Mouse (Mus musculus) midbrain, embryonic 14.5 days (tissue): ENCODE measurements at regions not wholly inside any gene's neighbourhood (a gene's known extent, or its start where the extent isn't known, plus 50 kb on each side); places are given as distances from the start of the nearest gene placed in this dataset.
A peak's percentile ranks its signal among the peaks of the same experiment; 100 is the strongest.

Experiments used
- ATAC-seq: fragments of 200-750 bp; cut with Nextera tagmentation; 2 replicates; pipeline ENCODE4 v1.8.0; 2017; ENCODE audit warnings: moderate number of reproducible peaks, moderate library complexity; ENCODE audit not compliant: low FRiP score, low TSS enrichment
- DNase-seq: peaks from one replicate; pipeline ENCODE4 v3.0.0-alpha.2; 2015
- H3K27ac ChIP-seq: fragments of 300-500 bp; sonication (generic); replicated peaks from 2 replicates; pipeline ENCODE4 v1.5.1; 2014; ENCODE audit warnings: mild to moderate bottlenecking, low read depth, low read length, moderate library complexity
- H3K27me3 ChIP-seq: fragments of 300-500 bp; sonication (generic); 2 replicates; pipeline ENCODE4 v1.6.1; 2014; ENCODE audit warnings: low read length, control low read depth, mixed read lengths; ENCODE audit not compliant: control insufficient read depth, insufficient read depth
- H3K36me3 ChIP-seq: fragments of 300-500 bp; sonication (generic); 2 replicates; pipeline ENCODE4 v1.6.1; 2014; ENCODE audit warnings: low read length, control low read depth; ENCODE audit not compliant: control insufficient read depth, insufficient read depth
- H3K4me1 ChIP-seq: fragments of 300-500 bp; sonication (generic); 2 replicates; pipeline ENCODE4 v1.6.1; 2014; ENCODE audit warnings: mild to moderate bottlenecking, antibody characterized with exemption, low read length, control low read depth; ENCODE audit not compliant: control insufficient read depth, insufficient read depth
- H3K4me2 ChIP-seq: fragments of 300-500 bp; sonication (generic); 2 replicates; pipeline ENCODE4 v1.6.1; 2014; ENCODE audit warnings: mild to moderate bottlenecking, low read length, moderate library complexity
- H3K4me3 ChIP-seq: fragments of 300-500 bp; sonication (generic); replicated peaks from 2 replicates; pipeline ENCODE4 v1.5.1; 2014; ENCODE audit warnings: low read depth, low read length
- H3K9ac ChIP-seq: fragments of 300-500 bp; sonication (generic); replicated peaks from 2 replicates; pipeline ENCODE4 v1.6.1; 2014; ENCODE audit warnings: mild to moderate bottlenecking, low read length, moderate library complexity
- H3K9me3 ChIP-seq: fragments of 300-500 bp; sonication (generic); 2 replicates; pipeline ENCODE4 v1.6.1; 2016; ENCODE audit warnings: low read length, control low read depth, mixed read lengths; ENCODE audit not compliant: control insufficient read depth
- WGBS: fragments of 180-500 bp; shearing (Covaris S2); extraction: QIAGEN DNeasy Blood & Tissue Kit; methylation state at CpG from one replicate; pipeline ENCODE4 v1.1.7; 2014; 5-methylcytosine and 5-hydroxymethylcytosine counted together

DNA sequence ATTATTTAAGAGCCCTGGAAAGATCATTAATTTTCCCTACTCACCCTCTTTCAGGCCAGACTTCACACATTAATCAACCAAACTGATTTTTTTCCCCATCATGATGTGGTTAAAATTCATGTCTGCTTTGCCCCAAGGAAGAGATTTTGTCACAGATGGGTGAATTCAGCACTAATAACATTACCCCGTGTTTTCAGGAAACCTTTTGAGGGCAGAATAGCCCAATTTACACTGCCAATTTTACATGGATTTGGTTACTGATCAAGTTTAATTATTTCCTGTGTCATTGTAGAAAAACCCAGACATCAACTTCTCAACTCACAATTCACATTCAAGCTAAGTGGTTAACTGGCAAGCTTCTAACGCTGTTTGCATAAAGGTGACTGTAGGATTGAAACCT, 233.4 kb downstream of the Hdgfl1 start:
- H3K27me3 ChIP-seq: no peaks in the 10 kb centered on the region
- H3K9ac ChIP-seq: no peak overlapping the region
- H3K27ac ChIP-seq: no peak overlapping the region
- H3K4me2 ChIP-seq: no peak overlapping the region
- no peak overlapping the region for H3K4me3 ChIP-seq
- no peaks in the 10 kb centered on the region for H3K4me1 ChIP-seq
- H3K36me3 ChIP-seq: no peaks in the 10 kb centered on the region
- ATAC-seq (no peak), DNase-seq (no peak)
- 47% methylated on average over 2 of the region's 2 CpGs for WGBS
- H3K9me3 ChIP-seq: no peaks in the 10 kb centered on the region

DNA sequence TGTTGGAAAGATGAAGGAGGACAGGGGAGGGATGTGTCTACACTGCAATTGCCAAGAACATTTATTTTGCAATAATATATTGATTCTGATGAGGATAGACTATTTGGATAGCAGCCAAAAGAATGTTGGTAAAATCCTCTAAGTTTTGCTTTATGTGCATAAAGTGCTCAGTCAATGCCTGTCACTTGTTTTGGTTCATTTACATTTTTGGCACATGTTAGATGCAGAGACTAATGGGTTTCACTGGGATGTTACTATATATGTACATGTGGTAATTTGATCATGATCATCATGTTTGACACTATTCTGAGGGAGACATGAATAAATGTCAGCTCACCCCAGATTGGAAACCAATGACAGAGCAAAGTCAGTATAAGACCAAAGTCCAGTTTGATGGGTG, 237.2 kb downstream of the Hdgfl1 start:
- H3K4me1 ChIP-seq: no peaks in the 10 kb centered on the region

DNA sequence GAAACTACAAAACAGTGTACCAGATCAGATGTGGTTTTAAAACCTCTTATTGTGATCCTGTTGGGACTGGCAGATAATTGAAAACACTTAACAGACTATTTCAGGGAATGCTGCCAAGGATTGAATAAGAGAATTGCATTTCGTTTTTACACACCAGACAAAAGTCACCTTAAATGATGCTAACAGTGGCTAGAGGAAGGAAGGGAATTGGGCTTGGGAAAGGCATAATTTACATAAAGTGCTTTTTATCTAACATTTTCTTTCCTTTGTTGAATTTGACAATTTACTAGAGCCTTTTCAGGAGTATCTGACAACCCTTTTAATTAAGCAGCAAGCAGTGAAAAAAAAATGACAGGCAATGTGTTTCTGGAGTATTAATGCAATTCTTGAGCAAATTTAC, 250.9 kb downstream of the Hdgfl1 start:
- DNase-seq (peak; percentile 47), ATAC-seq (no peak)
- 38% methylated on average over 1 of the region's 1 CpGs for WGBS

More for the DNA sequence above, 237.2 kb downstream of the Hdgfl1 start:
- Histone ChIP-seq H3K36me3 (no peaks in the 10 kb centered on the region), H3K9ac (no peak overlapping the region), H3K27ac (no peak overlapping the region), H3K4me2 (no peak overlapping the region), H3K9me3 (no peaks in the 10 kb centered on the region), H3K27me3 (no peaks in the 10 kb centered on the region), H3K4me3 (no peak overlapping the region)
- DNase-seq: no peak
- ATAC-seq: no peak

DNA sequence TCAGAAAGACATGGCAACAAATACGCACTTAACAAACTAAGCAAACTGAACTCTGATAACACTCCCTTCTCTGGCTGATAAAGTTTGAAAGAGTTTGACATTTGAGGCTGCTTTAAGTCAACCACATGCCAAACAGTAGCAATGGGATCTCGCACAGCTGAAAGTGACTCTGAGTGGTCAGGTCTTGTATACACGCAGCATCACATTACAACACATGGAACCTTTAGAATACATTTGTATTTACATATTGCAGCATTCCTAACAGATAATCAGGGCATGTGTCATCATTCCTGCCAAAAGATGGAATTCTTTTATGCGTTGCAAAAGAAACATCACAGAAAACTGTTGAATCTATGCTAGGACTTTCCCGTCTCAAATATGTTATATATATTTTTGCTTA, 251.5 kb downstream of the Hdgfl1 start:
- H3K4me3 ChIP-seq: no peak overlapping the region
- WGBS: 87% methylated on average over 5 of the region's 5 CpGs
- ATAC-seq (no peak), DNase-seq (no peak)
- H3K27ac ChIP-seq: no peak overlapping the region
- no peak overlapping the region for H3K4me2 ChIP-seq
- no peak overlapping the region for H3K9ac ChIP-seq
- no peaks in the 10 kb centered on the region for H3K27me3 ChIP-seq
- 0 out of 2 replicates have a peak, but pooled peaks cover 6% of the 10 kb centered on the region for H3K4me1 ChIP-seq
- H3K9me3 ChIP-seq: no peaks in the 10 kb centered on the region
- H3K36me3 ChIP-seq: no peaks in the 10 kb centered on the region

More for the DNA sequence above, 250.9 kb downstream of the Hdgfl1 start:
- Histone ChIP-seq H3K4me2 (no peak overlapping the region), H3K4me3 (no peak overlapping the region), H3K4me1 (0 out of 2 replicates have a peak, but pooled peaks cover 6% of the 10 kb centered on the region), H3K9me3 (no peaks in the 10 kb centered on the region), H3K9ac (no peak overlapping the region), H3K27me3 (no peaks in the 10 kb centered on the region), H3K27ac (no peak overlapping the region), H3K36me3 (no peaks in the 10 kb centered on the region)

DNA sequence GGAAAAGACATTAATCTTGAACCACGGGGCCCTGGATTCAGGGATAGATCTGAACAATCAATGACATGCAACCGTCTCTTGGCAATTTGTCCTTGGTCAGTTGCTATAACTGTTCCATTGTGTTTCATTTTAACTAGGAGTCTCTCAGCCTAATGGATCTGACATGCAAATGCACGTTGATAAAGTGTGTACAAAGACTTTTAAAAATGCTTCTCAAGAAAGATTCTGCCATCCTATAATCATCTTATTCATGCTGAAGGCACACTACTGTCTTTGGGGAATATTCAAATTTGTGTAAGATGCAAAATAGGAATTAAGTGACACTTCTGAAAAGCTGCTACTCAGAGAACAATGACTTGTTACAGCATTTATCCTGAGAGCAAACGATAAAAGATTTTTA, 252.3 kb downstream of the Hdgfl1 start:
- H3K27me3 ChIP-seq: no peaks in the 10 kb centered on the region
- DNase-seq (peak; percentile 10), ATAC-seq (no peak)
- H3K9ac ChIP-seq: no peak overlapping the region
- no peaks in the 10 kb centered on the region for H3K9me3 ChIP-seq
- H3K36me3 ChIP-seq: no peaks in the 10 kb centered on the region
- no peak overlapping the region for H3K4me2 ChIP-seq
- 37% methylated on average over 4 of the region's 4 CpGs for WGBS
- H3K4me3 ChIP-seq: no peak overlapping the region
- 0 out of 2 replicates have a peak, but pooled peaks cover 6% of the 10 kb centered on the region for H3K4me1 ChIP-seq
- no peak overlapping the region for H3K27ac ChIP-seq

DNA sequence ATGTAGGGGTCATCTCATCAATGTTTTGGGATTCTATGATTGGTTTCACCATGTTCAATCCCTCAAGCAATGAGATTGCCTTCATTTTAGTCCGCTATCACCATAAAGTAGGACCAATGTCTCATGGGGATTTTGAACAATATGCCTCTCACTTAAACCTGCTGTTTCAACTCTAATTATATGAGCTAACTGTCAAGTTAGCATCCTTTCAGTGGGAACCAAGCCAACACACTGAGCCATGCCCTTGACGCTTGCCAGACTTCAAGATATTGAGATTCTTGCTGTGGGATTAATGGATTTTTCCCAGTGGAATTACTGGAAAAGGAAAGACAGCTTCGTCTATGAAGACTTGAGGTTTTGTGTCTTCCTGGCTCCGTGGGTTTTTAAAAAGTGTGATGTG, 259.5 kb downstream of the Hdgfl1 start:
- no peaks in the 10 kb centered on the region for H3K4me1 ChIP-seq
- H3K27ac ChIP-seq: no peak overlapping the region
- peak; percentile 25 for DNase-seq
- H3K4me2 ChIP-seq: no peak overlapping the region
- H3K4me3 ChIP-seq: no peak overlapping the region
- no peak for ATAC-seq
- no peak overlapping the region for H3K9ac ChIP-seq
- H3K36me3 ChIP-seq: no peaks in the 10 kb centered on the region
- WGBS: 69% methylated on average over 4 of the region's 4 CpGs
- H3K9me3 ChIP-seq: no peaks in the 10 kb centered on the region
- no peaks in the 10 kb centered on the region for H3K27me3 ChIP-seq

DNA sequence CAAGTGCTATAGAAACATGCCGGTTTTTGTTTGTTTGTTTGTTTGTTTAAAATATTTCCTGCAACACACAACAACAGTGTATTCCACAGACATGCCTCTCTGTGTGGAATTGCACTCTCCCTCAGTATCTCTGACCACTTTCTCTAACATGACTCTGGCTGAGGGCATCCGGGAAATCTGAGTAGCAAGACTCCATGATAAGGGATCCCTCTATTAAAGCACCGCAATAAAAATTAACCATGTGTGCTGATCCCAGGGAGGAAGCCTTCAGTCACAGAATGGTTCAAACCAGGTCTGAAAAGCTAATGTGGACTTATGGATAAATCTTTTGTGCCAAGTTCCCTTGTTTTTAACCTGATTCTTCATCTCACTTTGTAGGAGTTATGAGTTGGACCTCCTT, 260.1 kb downstream of the Hdgfl1 start:
- no peak overlapping the region for H3K4me2 ChIP-seq

DNA sequence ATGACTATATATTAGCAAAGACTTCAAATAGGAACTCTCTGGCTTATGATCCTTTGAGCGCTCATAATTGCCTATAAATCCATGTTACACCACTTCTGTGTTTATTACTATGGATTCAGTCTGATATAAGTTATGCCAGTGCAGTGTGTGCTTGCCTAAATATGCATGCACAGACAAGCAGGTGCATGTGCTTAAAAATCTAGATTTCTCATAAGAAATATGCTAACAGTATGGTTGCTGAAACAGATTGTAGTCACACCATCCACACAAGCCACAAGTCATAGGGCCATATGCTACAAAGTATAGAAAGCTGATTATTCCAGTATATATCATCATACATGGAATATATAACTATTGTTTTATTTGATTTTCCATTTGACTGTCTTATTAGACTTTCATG, 266.2 kb downstream of the Hdgfl1 start:
- Histone ChIP-seq H3K36me3 (no peaks in the 10 kb centered on the region), H3K9me3 (no peaks in the 10 kb centered on the region), H3K27me3 (no peaks in the 10 kb centered on the region), H3K4me3 (no peak overlapping the region), H3K9ac (no peak overlapping the region), H3K4me1 (no peaks in the 10 kb centered on the region), H3K27ac (no peak overlapping the region), H3K4me2 (no peak overlapping the region)
- WGBS: 100% methylated on average over 1 of the region's 1 CpGs
- ATAC-seq (no peak), DNase-seq (no peak)

More for the DNA sequence above, 260.1 kb downstream of the Hdgfl1 start:
- Histone ChIP-seq H3K4me1 (no peaks in the 10 kb centered on the region), H3K36me3 (no peaks in the 10 kb centered on the region), H3K4me3 (no peak overlapping the region), H3K27me3 (no peaks in the 10 kb centered on the region), H3K9me3 (no peaks in the 10 kb centered on the region), H3K9ac (no peak overlapping the region), H3K27ac (no peak overlapping the region)
- 93% methylated on average over 3 of the region's 3 CpGs for WGBS
- ATAC-seq (no peak), DNase-seq (no peak)

DNA sequence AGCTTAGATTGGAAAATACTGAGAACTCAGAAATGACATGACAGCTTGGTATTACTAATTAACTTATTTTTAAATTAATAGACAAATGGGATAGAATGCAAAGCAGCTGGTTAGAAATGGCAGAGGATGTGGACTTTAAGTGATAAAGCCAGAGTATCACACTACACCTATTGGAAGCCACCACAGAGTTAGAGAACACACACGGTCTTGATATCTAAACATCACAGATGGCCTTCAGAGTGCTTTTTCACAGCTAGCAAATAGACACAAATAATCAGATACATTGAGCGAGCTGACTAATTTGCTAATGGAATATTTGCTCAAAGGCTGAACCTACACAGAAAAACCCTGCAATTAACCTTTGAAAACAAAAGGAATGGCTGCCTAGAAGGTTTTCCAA, 272.9 kb downstream of the Hdgfl1 start:
- Histone ChIP-seq H3K27me3 (no peaks in the 10 kb centered on the region), H3K9me3 (no peaks in the 10 kb centered on the region), H3K4me2 (no peak overlapping the region), H3K27ac (no peak overlapping the region), H3K36me3 (no peaks in the 10 kb centered on the region), H3K9ac (no peak overlapping the region), H3K4me1 (no peaks in the 10 kb centered on the region), H3K4me3 (no peak overlapping the region)
- 78% methylated on average over 2 of the region's 2 CpGs for WGBS
- ATAC-seq: no peak
- DNase-seq: no peak
